Mouse (Mus musculus) natural killer cell, adult 2 months (primary cell): Measurements from ENCODE around the gene Myog.
A peak's percentile ranks its signal among the peaks of the same experiment; 100 is the strongest.
"Not testable (repeated sequence)": the region's sequence is repeated elsewhere in the genome, so short reads cannot be mapped to it uniquely, and the experiment has no call there.

Source experiments
- DNase-seq, 2 experiments: peaks; one replicate each; pipeline ENCODE4 v3.0.0; 2022; ENCODE audit warnings: low spot score in 2 of 2

Myog gene

GRCm38 (mm10) chr1:134289598-134290099 lies at the start of gene Myog:
Gene Myog (plus strand): TSS chr1:134289989.
- DNase-seq = no peak

- no peak for DNase-seq
Observed at GRCm38 (mm10) chr1:134240701-134241100, 49.1 kb upstream of the Myog start.

- no peak for DNase-seq
Observed at GRCm38 (mm10) chr1:134241298-134241697, 48.5 kb upstream of the Myog start.

- no peak for DNase-seq
Observed at GRCm38 (mm10) chr1:134242286-134242685, 47.5 kb upstream of the Myog start.

- no peak for DNase-seq
Observed at GRCm38 (mm10) chr1:134243505-134243904, 46.3 kb upstream of the Myog start.

- peak; percentile 22 to 70 for DNase-seq
Observed at GRCm38 (mm10) chr1:134243948-134244914, 45.6 kb upstream of the Myog start.

- DNase-seq = no peak
Observed at GRCm38 (mm10) chr1:134245004-134245717, 44.6 kb upstream of the Myog start.

GRCm38 (mm10) chr1:134246590-134246989 lies 43.2 kb upstream of the Myog start:
- no peak for DNase-seq

- not testable (repeated sequence) for DNase-seq
Observed at GRCm38 (mm10) chr1:134249681-134250080, 40.1 kb upstream of the Myog start.

- no peak for DNase-seq
Observed at GRCm38 (mm10) chr1:134264341-134264740, 25.4 kb upstream of the Myog start.

- no peak for DNase-seq
Observed at GRCm38 (mm10) chr1:134265797-134266196, 24.0 kb upstream of the Myog start.

GRCm38 (mm10) chr1:134270026-134270425 lies 19.8 kb upstream of the Myog start:
- no peak for DNase-seq

GRCm38 (mm10) chr1:134272754-134273250 lies 17.0 kb upstream of the Myog start:
- no peak for DNase-seq

GRCm38 (mm10) chr1:134273493-134274395 lies 16.0 kb upstream of the Myog start:
- no peak for DNase-seq

GRCm38 (mm10) chr1:134274483-134274920 lies 15.3 kb upstream of the Myog start:
- no peak for DNase-seq

GRCm38 (mm10) chr1:134275616-134276464 lies 13.9 kb upstream of the Myog start:
- no peak for DNase-seq

- DNase-seq = no peak
Observed at GRCm38 (mm10) chr1:134276823-134277222, 13.0 kb upstream of the Myog start.

GRCm38 (mm10) chr1:134280174-134280573 lies 9.6 kb upstream of the Myog start:
- DNase-seq = no peak

GRCm38 (mm10) chr1:134281563-134281962 lies 8.2 kb upstream of the Myog start:
- DNase-seq = no peak

GRCm38 (mm10) chr1:134282342-134282741 lies 7.4 kb upstream of the Myog start:
- DNase-seq = no peak
